Mouse (Mus musculus): Measurements from ENCODE around the gene Gm49601. TPM values are rescaled to one million over a fixed set of nuclear protein-coding genes. Genes with fewer than 3 reads are reported as not detected.

Gene Gm49601
- total and polyA plus RNA-seq, 2 experiments, result not detected

DNA sequence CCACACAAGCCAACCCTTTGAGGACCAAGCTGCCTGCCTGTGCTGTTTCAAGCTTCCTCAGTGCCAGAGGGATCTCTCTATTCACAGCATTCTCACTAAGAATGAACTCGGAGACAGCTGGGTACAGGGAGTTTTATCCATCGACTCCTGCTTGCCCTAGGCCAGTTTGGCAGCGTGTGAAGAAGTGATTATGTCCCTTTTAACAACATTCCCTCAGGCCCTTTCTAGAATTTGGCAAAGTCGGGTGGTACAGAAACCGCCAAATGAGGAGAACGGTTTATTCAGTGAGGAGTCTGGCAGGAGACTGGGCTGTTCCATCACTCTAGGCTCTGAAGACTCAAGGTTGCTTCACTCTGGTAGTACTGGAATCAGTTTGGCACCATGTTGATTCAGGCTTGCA, 6.0 kb downstream of the Gm49601 start:
- H3K4me1 ChIP-seq (ENCODE audit: control insufficient read depth, insufficient read depth, low read length), result peaks cover 3% of the 10 kb centered on the region; the same call in 1 of the 2 replicates
- TF ChIP-seq POLR2A (IDR thresholded peaks at IDR 0.05; ENCODE audit: extremely low read depth, insufficient read depth, low read length) (no peak), CTCF (IDR thresholded peaks at IDR 0.05; ENCODE audit: low read depth, low read length) (no peak)
- H3K4me3 ChIP-seq (ENCODE audit: insufficient read depth, low read depth, low read length), result no peak overlapping the region
- peaks cover 18% of the 10 kb centered on the region for H3K27me3 ChIP-seq (ENCODE audit: control insufficient read depth, insufficient read depth, low read length)
- no peaks in the 10 kb centered on the region for H3K36me3 ChIP-seq (ENCODE audit: control insufficient read depth, insufficient read depth, low read length)
- H3K79me2 ChIP-seq (ENCODE audit: control insufficient read depth, insufficient read depth, low read length), result no peaks in the 10 kb centered on the region
- 60% methylated on average over 6 of the region's 6 CpGs for WGBS
- no peak overlapping the region for H3K27ac ChIP-seq (replicated peaks; ENCODE audit: insufficient read depth, low read depth, low read length)
- no peak for DNase-seq (ENCODE audit: extremely low read depth, low read depth, low spot score)
- H3K9ac ChIP-seq (ENCODE audit: low read depth, low read length), result no peak overlapping the region

DNA sequence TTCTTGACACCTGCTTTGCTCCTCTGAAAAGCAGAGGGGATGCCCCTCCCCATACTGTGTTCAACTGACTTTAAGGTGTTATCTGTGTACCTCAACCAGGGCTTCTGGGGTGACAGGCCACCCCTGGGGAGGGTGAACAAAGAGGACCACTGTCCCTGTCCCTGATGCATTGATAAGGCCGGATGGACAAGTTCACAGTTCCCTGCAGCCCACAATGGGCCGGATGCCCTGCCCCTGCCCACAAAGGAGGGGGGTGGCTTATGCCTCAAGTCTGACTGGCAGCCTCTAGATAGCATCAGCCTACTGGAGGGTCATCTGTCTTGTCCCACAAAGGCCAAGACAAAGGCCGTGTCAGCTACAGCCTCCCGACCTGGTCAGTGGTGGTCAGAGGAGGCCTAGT, 7.1 kb downstream of the Gm49601 start:
- Histone ChIP-seq H3K4me3 (ENCODE audit: insufficient read depth, low read depth, low read length) (no peak overlapping the region), H3K9ac (ENCODE audit: low read depth, low read length) (no peak overlapping the region), H3K27ac (replicated peaks; ENCODE audit: insufficient read depth, low read depth, low read length) (no peak overlapping the region), H3K4me1 (ENCODE audit: control insufficient read depth, insufficient read depth, low read length) (peaks cover 3% of the 10 kb centered on the region; the same call in 1 of the 2 replicates), H3K36me3 (ENCODE audit: control insufficient read depth, insufficient read depth, low read length) (no peaks in the 10 kb centered on the region), H3K27me3 (ENCODE audit: control insufficient read depth, insufficient read depth, low read length) (peaks cover 18% of the 10 kb centered on the region), H3K79me2 (ENCODE audit: control insufficient read depth, insufficient read depth, low read length) (no peaks in the 10 kb centered on the region)
- DNase-seq (ENCODE audit: extremely low read depth, low read depth, low spot score), result no peak
- TF ChIP-seq CTCF (IDR thresholded peaks at IDR 0.05; ENCODE audit: low read depth, low read length) (no peak), POLR2A (IDR thresholded peaks at IDR 0.05; ENCODE audit: extremely low read depth, insufficient read depth, low read length) (no peak)
- WGBS, result 85% methylated on average over 4 of the region's 4 CpGs

DNA sequence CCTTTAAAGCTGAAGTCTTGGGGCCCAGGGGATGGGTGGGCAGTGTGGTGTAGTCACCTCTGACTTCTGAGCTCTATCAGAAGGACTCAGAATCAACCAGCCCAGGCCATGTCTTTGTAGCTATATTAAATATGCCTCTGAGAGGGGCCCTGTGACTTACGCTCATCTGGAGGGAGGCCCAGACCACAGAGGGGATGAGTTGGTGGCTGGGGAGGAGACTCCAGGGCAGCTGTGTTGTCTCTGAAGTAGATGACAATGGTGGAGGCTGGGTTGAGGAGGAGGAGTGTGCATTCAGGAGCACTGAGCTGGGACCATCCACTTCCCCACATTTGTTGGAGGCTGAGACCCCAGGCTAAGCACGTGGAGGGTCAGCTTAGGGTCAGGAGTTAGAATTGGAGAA, 7.9 kb downstream of the Gm49601 start:
- Histone ChIP-seq H3K27me3 (ENCODE audit: control insufficient read depth, insufficient read depth, low read length) (peaks cover 18% of the 10 kb centered on the region), H3K4me3 (ENCODE audit: insufficient read depth, low read depth, low read length) (no peak overlapping the region), H3K9ac (ENCODE audit: low read depth, low read length) (no peak overlapping the region), H3K36me3 (ENCODE audit: control insufficient read depth, insufficient read depth, low read length) (no peaks in the 10 kb centered on the region), H3K4me1 (ENCODE audit: control insufficient read depth, insufficient read depth, low read length) (peaks cover 3% of the 10 kb centered on the region; the same call in 1 of the 2 replicates), H3K79me2 (ENCODE audit: control insufficient read depth, insufficient read depth, low read length) (no peaks in the 10 kb centered on the region), H3K27ac (replicated peaks; ENCODE audit: insufficient read depth, low read depth, low read length) (no peak overlapping the region)
- TF ChIP-seq CTCF (IDR thresholded peaks at IDR 0.05; ENCODE audit: low read depth, low read length) (no peak), POLR2A (IDR thresholded peaks at IDR 0.05; ENCODE audit: extremely low read depth, insufficient read depth, low read length) (no peak)
- DNase-seq (ENCODE audit: extremely low read depth, low read depth, low spot score), result no peak
- 84% methylated on average over 2 of the region's 2 CpGs for WGBS

DNA sequence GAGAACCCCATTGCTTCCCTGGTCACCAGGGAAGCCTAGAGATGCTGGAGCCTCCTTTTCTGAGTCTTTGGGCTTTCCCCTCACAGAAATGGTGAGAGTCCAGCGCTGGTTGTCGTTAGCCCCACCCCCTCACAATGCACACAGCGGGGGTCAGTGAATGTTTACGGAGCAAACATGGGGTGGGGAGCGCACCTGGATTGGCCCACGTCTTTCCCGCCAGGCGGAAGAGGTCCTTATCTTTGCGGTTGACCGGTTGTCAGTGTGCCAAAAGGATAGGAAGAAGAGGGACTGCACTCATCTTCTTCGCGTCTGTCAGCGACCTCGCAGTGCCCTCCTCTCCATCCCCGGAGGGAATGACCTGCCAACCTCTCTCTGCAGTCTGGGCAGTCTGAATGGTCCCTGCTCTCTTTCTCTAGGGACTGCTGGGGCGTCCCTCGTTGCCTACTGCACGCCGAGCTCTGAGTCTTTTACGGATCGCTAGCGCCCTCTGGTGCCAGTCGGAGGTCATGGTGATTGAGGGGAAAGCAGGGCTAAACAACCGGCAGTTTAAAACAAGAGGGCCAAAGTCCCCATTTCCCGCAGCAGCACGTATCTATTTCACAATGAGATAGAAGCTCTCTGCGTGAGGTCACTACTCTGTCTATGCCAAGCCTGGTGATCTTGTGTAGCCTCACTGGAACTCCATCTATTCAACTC, 8.7 kb downstream of the Gm49601 start:
- no peak overlapping the region for H3K4me3 ChIP-seq (ENCODE audit: insufficient read depth, low read depth, low read length)
- H3K27ac ChIP-seq (replicated peaks; ENCODE audit: insufficient read depth, low read depth, low read length), result no peak overlapping the region
- H3K27me3 ChIP-seq (ENCODE audit: control insufficient read depth, insufficient read depth, low read length), result peaks cover 11% of the 10 kb centered on the region; the same call in 1 of the 2 replicates
- no peak overlapping the region for H3K9ac ChIP-seq (ENCODE audit: low read depth, low read length)
- peaks cover 3% of the 10 kb centered on the region; the same call in 1 of the 2 replicates for H3K4me1 ChIP-seq (ENCODE audit: control insufficient read depth, insufficient read depth, low read length)
- TF ChIP-seq CTCF (IDR thresholded peaks at IDR 0.05; ENCODE audit: low read depth, low read length) (peak; percentile 98), POLR2A (IDR thresholded peaks at IDR 0.05; ENCODE audit: extremely low read depth, insufficient read depth, low read length) (no peak)
- 1% methylated on average over 27 of the region's 27 CpGs for WGBS
- DNase-seq (ENCODE audit: extremely low read depth, low read depth, low spot score), result peak; percentile 86
- H3K79me2 ChIP-seq (ENCODE audit: control insufficient read depth, insufficient read depth, low read length), result no peaks in the 10 kb centered on the region
- H3K36me3 ChIP-seq (ENCODE audit: control insufficient read depth, insufficient read depth, low read length), result no peaks in the 10 kb centered on the region

DNA sequence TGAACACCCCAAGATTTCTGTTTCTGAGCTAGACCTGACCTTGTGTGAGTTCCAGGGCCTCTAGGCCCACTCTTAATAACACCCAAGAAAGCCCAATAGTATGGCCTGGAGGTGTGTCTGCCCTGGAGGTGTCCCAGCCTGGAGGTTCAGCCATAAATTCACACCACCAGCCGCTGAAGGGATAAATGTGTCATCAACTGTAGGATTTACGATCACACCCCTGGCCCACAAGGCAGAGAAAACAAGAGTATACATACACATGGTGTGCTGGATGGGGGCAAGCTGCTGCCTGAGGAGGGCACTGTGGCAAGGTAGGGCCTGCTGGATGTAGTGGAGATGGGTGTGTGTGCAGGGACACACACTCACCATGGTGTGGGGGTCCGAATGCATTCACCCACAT, 12.9 kb downstream of the Gm49601 start:
- no peak for DNase-seq (ENCODE audit: extremely low read depth, low read depth, low spot score)
- H3K27me3 ChIP-seq (ENCODE audit: control insufficient read depth, insufficient read depth, low read length), result no peaks in the 10 kb centered on the region
- H3K4me1 ChIP-seq (ENCODE audit: control insufficient read depth, insufficient read depth, low read length), result peaks cover 3% of the 10 kb centered on the region; the same call in 1 of the 2 replicates
- WGBS, result 89% methylated on average over 3 of the region's 3 CpGs
- TF ChIP-seq POLR2A (IDR thresholded peaks at IDR 0.05; ENCODE audit: extremely low read depth, insufficient read depth, low read length) (no peak), CTCF (IDR thresholded peaks at IDR 0.05; ENCODE audit: low read depth, low read length) (no peak)
- H3K36me3 ChIP-seq (ENCODE audit: control insufficient read depth, insufficient read depth, low read length), result no peaks in the 10 kb centered on the region
- H3K4me3 ChIP-seq (ENCODE audit: insufficient read depth, low read depth, low read length), result no peak overlapping the region
- H3K9ac ChIP-seq (ENCODE audit: low read depth, low read length), result no peak overlapping the region
- H3K27ac ChIP-seq (replicated peaks; ENCODE audit: insufficient read depth, low read depth, low read length), result no peak overlapping the region
- no peaks in the 10 kb centered on the region for H3K79me2 ChIP-seq (ENCODE audit: control insufficient read depth, insufficient read depth, low read length)

DNA sequence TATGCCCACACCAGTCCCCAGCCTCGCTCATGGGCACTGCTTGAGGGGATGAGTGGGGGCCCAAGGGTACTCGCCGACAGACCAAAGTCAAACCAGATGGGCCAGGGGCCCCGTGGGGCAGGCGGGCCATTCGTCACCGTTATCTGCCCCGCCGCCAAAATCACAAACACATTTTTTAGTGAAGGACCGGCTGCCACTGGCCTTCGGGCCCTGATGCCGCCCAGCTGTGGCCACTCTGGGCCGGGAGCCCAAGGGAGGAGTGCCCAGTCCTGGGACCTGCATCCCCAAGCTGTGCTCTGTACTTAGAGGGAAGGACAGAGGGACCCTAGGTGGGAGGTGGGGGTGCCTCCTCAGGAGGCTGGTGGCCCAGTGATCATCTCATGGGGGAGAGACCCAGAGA, 14.5 kb downstream of the Gm49601 start:
- TF ChIP-seq POLR2A (IDR thresholded peaks at IDR 0.05; ENCODE audit: extremely low read depth, insufficient read depth, low read length) (no peak), CTCF (IDR thresholded peaks at IDR 0.05; ENCODE audit: low read depth, low read length) (no peak)
- Histone ChIP-seq H3K79me2 (ENCODE audit: control insufficient read depth, insufficient read depth, low read length) (no peaks in the 10 kb centered on the region), H3K27ac (replicated peaks; ENCODE audit: insufficient read depth, low read depth, low read length) (no peak overlapping the region), H3K9ac (ENCODE audit: low read depth, low read length) (no peak overlapping the region), H3K4me3 (ENCODE audit: insufficient read depth, low read depth, low read length) (no peak overlapping the region), H3K36me3 (ENCODE audit: control insufficient read depth, insufficient read depth, low read length) (no peaks in the 10 kb centered on the region), H3K4me1 (ENCODE audit: control insufficient read depth, insufficient read depth, low read length) (no peaks in the 10 kb centered on the region), H3K27me3 (ENCODE audit: control insufficient read depth, insufficient read depth, low read length) (no peaks in the 10 kb centered on the region)
- 85% methylated on average over 13 of the region's 13 CpGs for WGBS
- no peak for DNase-seq (ENCODE audit: extremely low read depth, low read depth, low spot score)

All from liver, adult 2 months (tissue).